Mouse (Mus musculus) B cell, adult 2 months (primary cell): ENCODE measurements around the gene Gm45783.
"Not testable (repeated sequence)": the region's sequence is repeated elsewhere in the genome, so short reads cannot be mapped to it uniquely, and the experiment has no call there.

Experiments
- DNase-seq, 2 experiments: peaks; one replicate each; pipeline ENCODE4 v3.0.0; 2022

Gene Gm45783

GRCm38 (mm10) chr7:7374431-7374830 lies at the start of gene Gm45783:
Gene Gm45783 (minus strand): TSS chr7:7374573.
- not testable (repeated sequence) for DNase-seq

GRCm38 (mm10) chr7:7399603-7400002 lies 25.2 kb upstream of the Gm45783 start, which contains the start of gene Vmn2r31:
Gene Vmn2r31 (minus strand): TSS chr7:7399703.
- DNase-seq, result not testable (repeated sequence)

- DNase-seq, result not testable (repeated sequence)
These were observed 36.9 kb downstream of the Gm45783 start, which contains the start of gene Vmn2r30 for GRCm38 (mm10) chr7:7337509-7337908. Gene Vmn2r30 (minus strand): TSS chr7:7337609.

- DNase-seq, result peak; percentile 77 to 79
These were observed 78.8 kb downstream of the Gm45783 start for GRCm38 (mm10) chr7:7295595-7295994.
